Mouse (Mus musculus) intestine, embryonic 16.5 days (tissue): Measurements from ENCODE around the gene Col13a1. TPM values are rescaled to one million over a fixed set of nuclear protein-coding genes. Genes with fewer than 3 reads are reported as not detected.

ENCODE experiments used
- ATAC-seq: fragments of 200-750 bp; cut with Nextera tagmentation; 2 replicates; pipeline ENCODE4 v1.8.0; 2017; ENCODE audit warnings: moderate TSS enrichment, moderate library complexity
- H3K27ac ChIP-seq: fragments of 300-500 bp; sonication (generic); 2 replicates; pipeline ENCODE4 v1.5.1; 2014; ENCODE audit warnings: mild to moderate bottlenecking, low read length
- H3K27me3 ChIP-seq: fragments of 300-500 bp; sonication (generic); replicated peaks from 2 replicates; pipeline ENCODE4 v1.6.1; 2014; ENCODE audit warnings: low read length, control low read depth, mixed read lengths; ENCODE audit not compliant: control insufficient read depth, insufficient read depth
- H3K36me3 ChIP-seq: fragments of 300-500 bp; sonication (generic); 2 replicates; pipeline ENCODE4 v1.6.1; 2014; ENCODE audit warnings: low read length, control low read depth; ENCODE audit not compliant: control insufficient read depth, insufficient read depth
- H3K4me1 ChIP-seq: fragments of 300-500 bp; sonication (generic); 2 replicates; pipeline ENCODE4 v1.6.1; 2014; ENCODE audit warnings: low read length, control low read depth, mixed read lengths; ENCODE audit not compliant: control insufficient read depth, insufficient read depth
- H3K4me2 ChIP-seq: fragments of 300-500 bp; sonication (generic); 2 replicates; pipeline ENCODE4 v1.6.1; 2014; ENCODE audit warnings: low read depth, low read length, control low read depth
- H3K4me3 ChIP-seq: fragments of 300-500 bp; sonication (generic); 2 replicates; pipeline ENCODE4 v1.5.1; 2014; ENCODE audit warnings: mild to moderate bottlenecking, low read length
- H3K9ac ChIP-seq: fragments of 300-500 bp; sonication (generic); 2 replicates; pipeline ENCODE4 v1.6.1; 2014; ENCODE audit warnings: low read depth, low read length
- H3K9me3 ChIP-seq: fragments of 300-500 bp; sonication (generic); 2 replicates; pipeline ENCODE4 v1.6.1; 2016; ENCODE audit warnings: low read length, control low read depth; ENCODE audit not compliant: control insufficient read depth
- WGBS: fragments of 180-500 bp; shearing (Covaris S2); extraction: QIAGEN DNeasy Blood & Tissue Kit; methylation state at CpG from one replicate; pipeline ENCODE4 v1.1.7; 2014; 5-methylcytosine and 5-hydroxymethylcytosine counted together
- polyA plus RNA-seq: library from polyadenylated mRNA; unstranded; fragments of >200 nt; fragmentation: Nextera tagmentation; extraction: Ambion mirVana; gene quantifications from 2 replicates; pipeline ENCODE4 v1.2.1, GENCODE M21; 2015

Col13a1 gene
- polyA plus RNA-seq, result 4.5 and 5.7 TPM in 2 replicates

GRCm38 (mm10) chr10:61978866-61979340 lies at the start of gene Col13a1:
Col13a1 (minus strand) TSS chr10:61979108.
- no peaks in the 10 kb centered on the region for H3K36me3 ChIP-seq
- peak within 1 kb of the TSS; percentile 54 for H3K4me3 ChIP-seq
- 0 out of 2 replicates have a peak, but pooled peaks have one; percentile 19 for ATAC-seq
- peaks cover 4% of the 10 kb centered on the region for H3K4me1 ChIP-seq
- under 1% methylated on average over 36 of the region's 41 CpGs for WGBS
- H3K9me3 ChIP-seq, result 0 out of 2 replicates have a peak, but pooled peaks cover 2% of the 10 kb centered on the region
- H3K9ac ChIP-seq, result peak within 1 kb of the TSS; percentile 49
- peak within 1 kb of the TSS; percentile 85 for H3K4me2 ChIP-seq
- no peak within 1 kb of the TSS for H3K27ac ChIP-seq
- peaks cover 29% of the 10 kb centered on the region for H3K27me3 ChIP-seq

- H3K36me3 ChIP-seq, result no peaks in the 10 kb centered on the region
- H3K27ac ChIP-seq, result no peak overlapping the region
- ATAC-seq, result no peak
- H3K4me2 ChIP-seq, result no peak overlapping the region
- peaks cover 7% of the 10 kb centered on the region for H3K4me1 ChIP-seq
- H3K9ac ChIP-seq, result no peak overlapping the region
- H3K9me3 ChIP-seq, result no peaks in the 10 kb centered on the region
- H3K27me3 ChIP-seq, result no peaks in the 10 kb centered on the region
- 59% methylated on average over 12 of the region's 12 CpGs for WGBS
- H3K4me3 ChIP-seq, result no peak overlapping the region
These were observed 48.8 kb upstream of the Col13a1 start for GRCm38 (mm10) chr10:62027699-62028098.

GRCm38 (mm10) chr10:62023821-62024551 lies 45.1 kb upstream of the Col13a1 start:
- no peak overlapping the region for H3K4me2 ChIP-seq
- no peaks in the 10 kb centered on the region for H3K9me3 ChIP-seq
- no peak overlapping the region for H3K9ac ChIP-seq
- ATAC-seq, result no peak
- H3K4me3 ChIP-seq, result no peak overlapping the region
- 51% methylated on average over 19 of the region's 19 CpGs for WGBS
- H3K27ac ChIP-seq, result no peak overlapping the region; the same call in 1 of the 2 replicates
- no peaks in the 10 kb centered on the region for H3K36me3 ChIP-seq
- H3K4me1 ChIP-seq, result peaks cover 7% of the 10 kb centered on the region
- H3K27me3 ChIP-seq, result no peaks in the 10 kb centered on the region

GRCm38 (mm10) chr10:62020068-62020620 lies 41.2 kb upstream of the Col13a1 start:
- Histone ChIP-seq H3K4me2 (no peak overlapping the region), H3K36me3 (no peaks in the 10 kb centered on the region), H3K9ac (no peak overlapping the region), H3K27me3 (no peaks in the 10 kb centered on the region), H3K4me3 (no peak overlapping the region), H3K4me1 (peaks cover 7% of the 10 kb centered on the region), H3K9me3 (no peaks in the 10 kb centered on the region), H3K27ac (no peak overlapping the region)
- WGBS, result 22% methylated on average over 7 of the region's 7 CpGs
- peak; percentile 32 for ATAC-seq

GRCm38 (mm10) chr10:62019386-62020067 lies 40.6 kb upstream of the Col13a1 start:
- peak; percentile 59 for ATAC-seq
- H3K4me1 ChIP-seq, result peaks cover 7% of the 10 kb centered on the region
- H3K9ac ChIP-seq, result no peak overlapping the region
- no peak overlapping the region for H3K4me2 ChIP-seq
- H3K27me3 ChIP-seq, result no peaks in the 10 kb centered on the region
- 20% methylated on average over 16 of the region's 16 CpGs for whole genome bisulfite sequencing
- H3K27ac ChIP-seq, result no peak overlapping the region
- H3K9me3 ChIP-seq, result no peaks in the 10 kb centered on the region
- H3K36me3 ChIP-seq, result no peaks in the 10 kb centered on the region
- no peak overlapping the region for H3K4me3 ChIP-seq

- no peak overlapping the region for H3K27ac ChIP-seq
- peak; percentile 46; the same call in 1 of the 2 replicates for ATAC-seq
These were observed 38.0 kb upstream of the Col13a1 start for GRCm38 (mm10) chr10:62016947-62017346.

GRCm38 (mm10) chr10:62013190-62013589 lies 34.3 kb upstream of the Col13a1 start:
- Histone ChIP-seq H3K36me3 (no peaks in the 10 kb centered on the region), H3K4me3 (no peak overlapping the region), H3K4me1 (no peaks in the 10 kb centered on the region), H3K27ac (no peak overlapping the region), H3K27me3 (no peaks in the 10 kb centered on the region), H3K9ac (no peak overlapping the region), H3K9me3 (no peaks in the 10 kb centered on the region), H3K4me2 (no peak overlapping the region)
- 88% methylated on average over 5 of the region's 5 CpGs for WGBS
- ATAC-seq, result no peak

More at GRCm38 (mm10) chr10:62016947-62017346, 38.0 kb upstream of the Col13a1 start:
- H3K27me3 ChIP-seq, result no peaks in the 10 kb centered on the region
- H3K4me2 ChIP-seq, result no peak overlapping the region
- no peak overlapping the region for H3K4me3 ChIP-seq
- H3K36me3 ChIP-seq, result no peaks in the 10 kb centered on the region
- H3K9ac ChIP-seq, result no peak overlapping the region
- H3K9me3 ChIP-seq, result no peaks in the 10 kb centered on the region
- WGBS, result 61% methylated on average over 6 of the region's 6 CpGs
- no peaks in the 10 kb centered on the region; the same call in 1 of the 2 replicates for H3K4me1 ChIP-seq

- no peaks in the 10 kb centered on the region for H3K36me3 ChIP-seq
- no peak for ATAC-seq
These were observed 33.5 kb upstream of the Col13a1 start for GRCm38 (mm10) chr10:62012371-62012770.

GRCm38 (mm10) chr10:62009981-62010500 lies 31.1 kb upstream of the Col13a1 start:
- no peak overlapping the region for H3K4me2 ChIP-seq
- H3K27me3 ChIP-seq, result no peaks in the 10 kb centered on the region
- no peaks in the 10 kb centered on the region for H3K4me1 ChIP-seq
- no peak overlapping the region for H3K4me3 ChIP-seq
- no peak overlapping the region for H3K9ac ChIP-seq
- no peaks in the 10 kb centered on the region for H3K36me3 ChIP-seq
- no peak overlapping the region for H3K27ac ChIP-seq
- WGBS, result 63% methylated on average over 6 of the region's 6 CpGs
- H3K9me3 ChIP-seq, result no peaks in the 10 kb centered on the region
- ATAC-seq, result no peak

More at GRCm38 (mm10) chr10:62012371-62012770, 33.5 kb upstream of the Col13a1 start:
- Histone ChIP-seq H3K9ac (no peak overlapping the region), H3K9me3 (no peaks in the 10 kb centered on the region), H3K4me2 (no peak overlapping the region), H3K4me1 (no peaks in the 10 kb centered on the region), H3K27me3 (no peaks in the 10 kb centered on the region), H3K27ac (no peak overlapping the region), H3K4me3 (no peak overlapping the region)
- 77% methylated on average over 4 of the region's 4 CpGs for WGBS
